Mouse (Mus musculus) limb, embryonic 14.5 days (tissue): Measurements from ENCODE around the gene Rngtt. TPM values are rescaled to one million over a fixed set of nuclear protein-coding genes. Genes with fewer than 3 reads are reported as not detected.

Experiments used
- ATAC-seq: fragments of 200-750 bp; cut with Nextera tagmentation; 2 replicates; pipeline ENCODE4 v1.8.0; 2017; ENCODE audit warnings: low read depth, moderate number of reproducible peaks, moderate TSS enrichment; ENCODE audit not compliant: low FRiP score
- DNase-seq: peaks from one replicate; pipeline ENCODE4 v3.0.0-alpha.2; 2015; ENCODE audit warnings: low spot score
- H3K27ac ChIP-seq: fragments of 300-500 bp; sonication (generic); replicated peaks from 2 replicates; pipeline ENCODE4 v1.5.1; 2014; ENCODE audit warnings: low read depth, mild to moderate bottlenecking, low read length, moderate library complexity, mixed read lengths
- H3K27me3 ChIP-seq: fragments of 300-500 bp; sonication (generic); 2 replicates; pipeline ENCODE4 v1.6.1; 2014; ENCODE audit warnings: low read length, mixed read lengths; ENCODE audit not compliant: control insufficient read depth, insufficient read depth
- H3K36me3 ChIP-seq: fragments of 300-500 bp; sonication (generic); 2 replicates; pipeline ENCODE4 v1.6.1; 2014; ENCODE audit warnings: mild to moderate bottlenecking, low read length, moderate library complexity, mixed read lengths; ENCODE audit not compliant: control insufficient read depth, insufficient read depth
- H3K4me1 ChIP-seq: fragments of 300-500 bp; sonication (generic); 2 replicates; pipeline ENCODE4 v1.6.1; 2014; ENCODE audit warnings: antibody characterized with exemption, low read length, mixed read lengths; ENCODE audit not compliant: control insufficient read depth, insufficient read depth
- H3K4me2 ChIP-seq: fragments of 300-500 bp; sonication (generic); replicated peaks from 2 replicates; pipeline ENCODE4 v1.6.1; 2014; ENCODE audit warnings: low read depth, mild to moderate bottlenecking, low read length, moderate library complexity; ENCODE audit not compliant: severe bottlenecking
- H3K4me3 ChIP-seq: fragments of 300-500 bp; sonication (generic); replicated peaks from 2 replicates; pipeline ENCODE4 v1.5.1; 2014; ENCODE audit warnings: low read length
- H3K9ac ChIP-seq: fragments of 300-500 bp; sonication (generic); 2 replicates; pipeline ENCODE4 v1.6.1; 2014; ENCODE audit warnings: mild to moderate bottlenecking, low read depth, low read length, moderate library complexity; ENCODE audit not compliant: severe bottlenecking
- H3K9me3 ChIP-seq: fragments of 300-500 bp; sonication (generic); 2 replicates; pipeline ENCODE4 v1.6.1; 2016; ENCODE audit warnings: low read length; ENCODE audit not compliant: control insufficient read depth
- POLR2A ChIP-seq: fragments of 200-500 bp; IDR thresholded peaks from 2 replicates; pipeline ENCODE4 v1.8.0; 2012; ENCODE audit warnings: inconsistent platforms, mild to moderate bottlenecking, moderate library complexity, borderline replicate concordance; ENCODE audit not compliant: insufficient read depth, insufficient read length; ENCODE audit errors: extremely low read depth
- WGBS: fragments of 180-500 bp; shearing (Covaris S2); extraction: QIAGEN DNeasy Blood & Tissue Kit; methylation state at CpG from one replicate; pipeline ENCODE4 v1.1.7; 2014; 5-methylcytosine and 5-hydroxymethylcytosine counted together
- polyA plus RNA-seq, 2 experiments: library from polyadenylated mRNA; depleted of rRNA in 1 of 2; stranded (reverse) in 1 of 2; unstranded in 1 of 2; fragments of >200 nt; fragmentation: Nextera tagmentation in 1 of 2; extraction: Ambion mirVana in 1 of 2; gene quantifications; 2 replicates each; pipeline versions ENCODE4 v1.2.1 to v1.2.3; 2012 to 2014

The Rngtt gene
- polyA plus RNA-seq, 2 experiments: 8.3 to 16.9 TPM

DNA sequence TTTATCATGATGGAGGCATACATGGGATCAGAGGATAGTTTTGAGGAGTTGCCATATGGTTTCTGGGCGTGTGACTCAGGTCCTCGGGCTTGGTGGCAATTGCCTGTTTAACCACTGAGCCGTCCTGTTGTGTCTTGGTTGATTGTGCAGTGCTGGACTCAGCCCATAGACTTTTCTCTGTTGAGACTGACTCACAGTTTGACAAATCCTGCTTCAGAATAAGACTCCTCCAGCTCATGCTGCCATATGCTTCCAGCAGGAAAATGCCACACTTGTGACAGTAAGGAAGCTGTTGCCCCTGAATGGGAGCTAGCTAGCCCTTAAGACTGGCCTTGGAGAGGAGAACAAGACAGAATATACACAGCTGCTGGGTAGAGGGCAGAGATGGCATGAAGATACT lies 149.7 kb downstream of the Rngtt start:
- ATAC-seq (no peak), DNase-seq (no peak)
- WGBS: 89% methylated on average over 3 of the region's 3 CpGs
- Histone ChIP-seq H3K4me2 (no peak overlapping the region), H3K9ac (no peak overlapping the region), H3K4me3 (no peak overlapping the region), H3K4me1 (no peaks in the 10 kb centered on the region), H3K27me3 (no peaks in the 10 kb centered on the region), H3K27ac (no peak overlapping the region), H3K36me3 (no peaks in the 10 kb centered on the region), H3K9me3 (no peaks in the 10 kb centered on the region)
- TF ChIP-seq POLR2A: no peak

GRCm38 (mm10) chr4:33464432-33464831 lies 154.3 kb downstream of the Rngtt start:
- DNase-seq (no peak), ATAC-seq (no peak)
- H3K27ac ChIP-seq: no peak overlapping the region
- TF ChIP-seq POLR2A: no peak
- H3K9me3 ChIP-seq: no peaks in the 10 kb centered on the region
- WGBS: 79% methylated on average over 1 of the region's 1 CpGs
- no peaks in the 10 kb centered on the region for H3K36me3 ChIP-seq
- H3K4me1 ChIP-seq: no peaks in the 10 kb centered on the region
- no peaks in the 10 kb centered on the region for H3K27me3 ChIP-seq
- H3K9ac ChIP-seq: no peak overlapping the region
- no peak overlapping the region for H3K4me2 ChIP-seq
- no peak overlapping the region for H3K4me3 ChIP-seq

DNA sequence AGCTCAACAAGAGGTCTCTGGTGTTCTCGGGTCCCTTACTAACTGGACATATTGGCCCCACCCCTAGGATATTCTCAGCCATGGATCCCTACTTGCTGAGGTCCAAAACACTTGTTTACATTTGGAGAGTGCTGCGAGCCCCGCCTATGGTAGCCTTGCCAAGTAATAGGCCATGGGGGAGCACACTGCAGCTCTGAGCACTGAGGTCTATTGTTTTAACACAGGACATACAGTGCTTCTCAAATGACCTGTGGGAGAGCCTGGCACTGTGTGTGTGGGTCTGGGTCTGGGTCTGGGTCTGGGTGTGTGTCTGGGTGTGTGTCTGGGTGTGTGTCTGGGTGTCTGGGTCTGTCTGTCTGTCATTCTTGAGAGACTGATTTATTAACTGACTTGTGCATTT lies 155.8 kb downstream of the Rngtt start:
- WGBS: 82% methylated on average over 3 of the region's 3 CpGs
- H3K4me2 ChIP-seq: no peak overlapping the region
- no peak overlapping the region for H3K4me3 ChIP-seq
- TF ChIP-seq POLR2A: no peak
- H3K4me1 ChIP-seq: no peaks in the 10 kb centered on the region
- no peak for ATAC-seq
- H3K27ac ChIP-seq: no peak overlapping the region
- no peak for DNase-seq
- H3K9ac ChIP-seq: no peak overlapping the region
- no peaks in the 10 kb centered on the region for H3K36me3 ChIP-seq
- H3K9me3 ChIP-seq: no peaks in the 10 kb centered on the region
- no peaks in the 10 kb centered on the region for H3K27me3 ChIP-seq

DNA sequence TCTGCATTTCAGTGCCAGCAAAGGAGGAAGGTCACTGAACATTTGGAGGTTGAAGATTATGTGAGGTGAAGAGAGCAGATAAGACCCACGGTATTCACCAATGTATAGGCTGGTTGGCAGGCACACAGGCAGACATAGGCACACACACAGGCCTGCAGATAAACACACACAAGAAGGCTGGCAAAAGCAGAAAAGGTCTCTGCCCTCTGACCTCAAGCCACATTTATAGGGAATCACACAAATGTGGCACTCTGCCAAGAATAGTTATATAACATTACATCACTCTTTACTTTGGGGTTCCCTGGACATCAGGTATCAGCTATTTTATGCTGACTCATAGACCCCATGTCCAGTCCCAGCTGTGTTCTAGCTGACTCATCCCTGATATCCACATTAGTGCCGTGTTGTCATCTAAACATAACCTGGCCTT lies 156.9 kb downstream of the Rngtt start:
- H3K36me3 ChIP-seq: no peaks in the 10 kb centered on the region
- H3K4me1 ChIP-seq: no peaks in the 10 kb centered on the region
- ATAC-seq: no peak
- no peak overlapping the region for H3K9ac ChIP-seq
- H3K27ac ChIP-seq: no peak overlapping the region
- no peak for DNase-seq
- WGBS: 91% methylated on average over 2 of the region's 2 CpGs
- H3K27me3 ChIP-seq: no peaks in the 10 kb centered on the region
- no peak for TF ChIP-seq POLR2A
- H3K4me2 ChIP-seq: no peak overlapping the region
- no peaks in the 10 kb centered on the region for H3K9me3 ChIP-seq
- no peak overlapping the region for H3K4me3 ChIP-seq

DNA sequence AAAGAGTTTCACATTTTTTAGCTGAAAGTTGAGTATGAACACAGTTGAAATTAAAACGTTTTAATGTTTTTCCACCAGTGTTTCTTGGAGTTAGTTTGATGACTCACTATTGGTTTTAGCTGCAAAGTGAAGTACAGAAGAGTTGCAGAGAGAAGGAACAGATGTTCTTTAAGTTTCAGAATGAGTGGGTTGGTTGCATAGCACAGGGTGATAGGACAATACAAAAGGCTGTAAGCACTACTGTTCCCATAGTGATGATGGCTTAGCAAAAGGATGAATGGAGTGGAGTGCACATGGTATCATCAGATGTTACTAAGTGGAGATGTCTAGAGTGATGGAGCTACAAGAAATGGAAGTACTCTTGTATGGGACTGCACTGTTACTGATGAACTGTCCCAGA lies 157.5 kb downstream of the Rngtt start:
- Histone ChIP-seq H3K4me1 (no peaks in the 10 kb centered on the region), H3K4me3 (no peak overlapping the region), H3K27me3 (no peaks in the 10 kb centered on the region), H3K36me3 (no peaks in the 10 kb centered on the region), H3K27ac (no peak overlapping the region), H3K9me3 (no peaks in the 10 kb centered on the region), H3K4me2 (no peak overlapping the region), H3K9ac (no peak overlapping the region)
- ATAC-seq: no peak
- no peak for TF ChIP-seq POLR2A
- 75% methylated on average over 1 of the region's 1 CpGs for WGBS
- no peak for DNase-seq

- Histone ChIP-seq H3K36me3 (no peaks in the 10 kb centered on the region), H3K4me3 (no peak overlapping the region), H3K27me3 (no peaks in the 10 kb centered on the region), H3K4me1 (no peaks in the 10 kb centered on the region), H3K4me2 (no peak overlapping the region), H3K27ac (no peak overlapping the region), H3K9ac (no peak overlapping the region), H3K9me3 (no peaks in the 10 kb centered on the region)
- DNase-seq (no peak), ATAC-seq (no peak)
- WGBS: 85% methylated on average over 3 of the region's 3 CpGs
- no peak for TF ChIP-seq POLR2A
Measured at GRCm38 (mm10) chr4:33468151-33468550, 158.0 kb downstream of the Rngtt start.
